Mouse (Mus musculus) inflammation-experienced regulatory T-cells, adult 6 months (primary cell): Measurements from ENCODE around the gene Crtc1. TPM values are rescaled to one million over a fixed set of nuclear protein-coding genes. Genes with fewer than 3 reads are reported as not detected.

Source experiments
- ATAC-seq: one replicate; pipeline ENCODE4 v1.8.0; 2017
- polyA plus RNA-seq, 3 experiments: library from polyadenylated mRNA; unstranded; fragments of 100-300 nt; shearing (Covaris generic); gene quantifications; one replicate each; pipeline ENCODE4 v1.2.1; 2017

The Crtc1 gene
- 1 to 10 TPM; 5.0 to 8.7 (median 7.2) TPM for polyA plus RNA-seq

- ATAC-seq, result peak; percentile 95
Observed at GRCm38 (mm10) chr8:70439055-70439847, at the start of gene Crtc1. Gene Crtc1, minus strand, starts transcription at chr8:70439579.

- ATAC-seq, result no peak
Observed at GRCm38 (mm10) chr8:70488931-70489470, 49.6 kb upstream of the Crtc1 start.

GRCm38 (mm10) chr8:70487993-70488796 is 48.8 kb upstream of the Crtc1 start:
- ATAC-seq, result no peak

- ATAC-seq, result no peak
Observed at GRCm38 (mm10) chr8:70486941-70487520, 47.7 kb upstream of the Crtc1 start, which contains the start of gene Tmem59l. Gene Tmem59l, minus strand, starts transcription at chr8:70487358.

GRCm38 (mm10) chr8:70486191-70486681 is 46.9 kb upstream of the Crtc1 start:
- ATAC-seq, result no peak

GRCm38 (mm10) chr8:70482943-70483342 is 43.6 kb upstream of the Crtc1 start:
- no peak for ATAC-seq

- ATAC-seq, result no peak
Observed at GRCm38 (mm10) chr8:70481908-70482307, 42.5 kb upstream of the Crtc1 start.

GRCm38 (mm10) chr8:70477269-70477982 is 38.0 kb upstream of the Crtc1 start:
- ATAC-seq, result no peak

- peak; percentile 96 for ATAC-seq
Observed at GRCm38 (mm10) chr8:70476333-70477268, 37.2 kb upstream of the Crtc1 start, which contains the start of gene Klhl26. Gene Klhl26, minus strand, starts transcription at chr8:70476968.

- ATAC-seq, result no peak
Observed at GRCm38 (mm10) chr8:70471856-70472255, 32.5 kb upstream of the Crtc1 start.

- no peak for ATAC-seq
Observed at GRCm38 (mm10) chr8:70469938-70470337, 30.6 kb upstream of the Crtc1 start.

- no peak for ATAC-seq
Observed at GRCm38 (mm10) chr8:70469295-70469916, 30.0 kb upstream of the Crtc1 start.

GRCm38 (mm10) chr8:70468733-70469132 is 29.4 kb upstream of the Crtc1 start:
- ATAC-seq, result no peak

- no peak for ATAC-seq
Observed at GRCm38 (mm10) chr8:70467907-70468306, 28.5 kb upstream of the Crtc1 start.

GRCm38 (mm10) chr8:70467229-70467725 is 27.9 kb upstream of the Crtc1 start:
- ATAC-seq, result no peak

- ATAC-seq, result no peak
Observed at GRCm38 (mm10) chr8:70466771-70467170, 27.4 kb upstream of the Crtc1 start.

GRCm38 (mm10) chr8:70466305-70466704 is 26.9 kb upstream of the Crtc1 start:
- ATAC-seq, result no peak

- no peak for ATAC-seq
Observed at GRCm38 (mm10) chr8:70465701-70466100, 26.3 kb upstream of the Crtc1 start.

- ATAC-seq, result no peak
Observed at GRCm38 (mm10) chr8:70464162-70464561, 24.8 kb upstream of the Crtc1 start.

- no peak for ATAC-seq
Observed at GRCm38 (mm10) chr8:70463306-70463705, 23.9 kb upstream of the Crtc1 start.
